9 mouse cellular contexts compared by ENCODE assay signal in genomic region chr6:113194517-113194840, GRCm38 (mm10). TPM values are rescaled to one million over a fixed set of nuclear protein-coding genes. Genes with fewer than 3 reads are reported as not detected.
DNase-seq lines count a peak whose midpoint lies in the region; ATAC-seq lines count a peak whose summit lies in the region.
"Had no signal": no experiment of that assay in that cellular context is flagged by ENCODE, and none has a peak within 500 bp of the region (broad histone marks: within the 10 kb centered on the region; RNA-seq: fewer than 3 reads in every experiment).

No protein-coding gene starts in this region.

- no peak overlapping the region for H3K9ac ChIP-seq in heart, embryonic 16.5 days (ENCODE audit: low read length)
- H3K9ac ChIP-seq in hindbrain, embryonic 14.5 days, result peak overlapping the region; percentile 88
- H3K9ac ChIP-seq in midbrain, embryonic 14.5 days (replicated peaks; ENCODE audit: low read length), result peak overlapping the region; percentile 91

- H3K9me3 ChIP-seq in heart, embryonic 16.5 days (replicated peaks; ENCODE audit: control insufficient read depth, low read length), result no peaks in the 10 kb centered on the region
- no peaks in the 10 kb centered on the region for H3K9me3 ChIP-seq in hindbrain, embryonic 14.5 days (ENCODE audit: control insufficient read depth, low read length)
- no peaks in the 10 kb centered on the region for H3K9me3 ChIP-seq in midbrain, embryonic 14.5 days (ENCODE audit: control insufficient read depth, low read length)

- no peak overlapping the region for H3K27ac ChIP-seq in heart, embryonic 16.5 days (ENCODE audit: low read length)
- peak overlapping the region; percentile 81 for H3K27ac ChIP-seq in hindbrain, embryonic 14.5 days
- H3K27ac ChIP-seq in midbrain, embryonic 14.5 days (replicated peaks; ENCODE audit: low read depth, low read length), result peak overlapping the region; percentile 82

- peaks cover 48% of the 10 kb centered on the region for H3K27me3 ChIP-seq in heart, embryonic 16.5 days (ENCODE audit: control insufficient read depth, insufficient read depth, low read length)
- H3K27me3 ChIP-seq in hindbrain, embryonic 14.5 days (ENCODE audit: control insufficient read depth, insufficient read depth, low read length), result no peaks in the 10 kb centered on the region
- H3K27me3 ChIP-seq in midbrain, embryonic 14.5 days (ENCODE audit: control insufficient read depth, insufficient read depth, low read length), result no peaks in the 10 kb centered on the region

- no peak for DNase-seq in heart, adult 11 months
- no peak for DNase-seq in hindbrain, embryonic 14.5 days (ENCODE audit: low spot score)
- DNase-seq in midbrain, embryonic 14.5 days, result peak; percentile 44
- DNase-seq in left cerebral cortex, adult 18-20 months (ENCODE audit: low spot score in 2 of 2), result no peak
- no peak for DNase-seq in right cerebral cortex, postnatal 14 days
- no peak for DNase-seq in right cerebral cortex, postnatal 4 days
- DNase-seq: spleen, adult 18-20 months had no signal

- peak overlapping the region; percentile 74 for H3K4me2 ChIP-seq in heart, embryonic 16.5 days (ENCODE audit: low read depth, low read length)
- peak overlapping the region; percentile 94 for H3K4me2 ChIP-seq in hindbrain, embryonic 14.5 days (replicated peaks)
- peak overlapping the region; percentile 92 for H3K4me2 ChIP-seq in midbrain, embryonic 14.5 days (ENCODE audit: low read length)

- H3K36me3 ChIP-seq in heart, embryonic 16.5 days (ENCODE audit: control insufficient read depth, insufficient read depth), result no peaks in the 10 kb centered on the region
- H3K36me3 ChIP-seq in hindbrain, embryonic 14.5 days (replicated peaks; ENCODE audit: control insufficient read depth, insufficient read depth), result peaks cover 12% of the 10 kb centered on the region
- H3K36me3 ChIP-seq in midbrain, embryonic 14.5 days (ENCODE audit: control insufficient read depth, insufficient read depth, low read length), result no peaks in the 10 kb centered on the region

- peak overlapping the region; percentile 52 for H3K4me3 ChIP-seq in heart, embryonic 16.5 days (ENCODE audit: low read length)
- H3K4me3 ChIP-seq in hindbrain, embryonic 14.5 days (replicated peaks; ENCODE audit: low read length), result peak overlapping the region; percentile 82
- peak overlapping the region; percentile 82 for H3K4me3 ChIP-seq in midbrain, embryonic 14.5 days (replicated peaks; ENCODE audit: low read depth, low read length)

- peaks cover 4% of the 10 kb centered on the region for H3K4me1 ChIP-seq in heart, embryonic 16.5 days (ENCODE audit: control insufficient read depth, insufficient read depth, low read length)
- peaks cover 34% of the 10 kb centered on the region for H3K4me1 ChIP-seq in hindbrain, embryonic 14.5 days (replicated peaks; ENCODE audit: control insufficient read depth, insufficient read depth, low read length)
- H3K4me1 ChIP-seq in midbrain, embryonic 14.5 days (ENCODE audit: control insufficient read depth, insufficient read depth, low read length), result peaks cover 34% of the 10 kb centered on the region

- 6% methylated on average over 5 of the region's 5 CpGs for WGBS in heart, embryonic 16.5 days
- 1% methylated on average over 5 of the region's 5 CpGs for WGBS in hindbrain, embryonic 14.5 days
- WGBS in midbrain, embryonic 14.5 days, result 1% methylated on average over 5 of the region's 5 CpGs

- no peak for ATAC-seq in heart, embryonic 16.5 days (replicated peaks; ENCODE audit: extremely low read depth, insufficient read depth, low FRiP score)
- 0 out of 2 replicates have a peak, but pooled peaks have one; percentile 13 for ATAC-seq in common myeloid progenitor, adult 5-6 weeks (replicated peaks; ENCODE audit: low read depth, poor library complexity, severe bottlenecking)
- ATAC-seq in hindbrain, embryonic 14.5 days (ENCODE audit: low FRiP score), result no peak
- ATAC-seq in midbrain, embryonic 14.5 days (ENCODE audit: low FRiP score, low TSS enrichment), result no peak

RNA-seq across cellular contexts. Expression of gene Lhfpl4, which starts 0.7 kb away (rescaled TPM):
- polyA plus RNA-seq in heart, embryonic 16.5 days (2015; fragmentation: Nextera tagmentation; extraction: Ambion mirVana), result 0.35 and 0.37 TPM in 2 replicates
- not detected in 2 replicates for total RNA-seq in common myeloid progenitor, adult 5-6 weeks (2017)
- polyA plus RNA-seq in hindbrain, embryonic 14.5 days (2014; fragmentation: Nextera tagmentation; extraction: Ambion mirVana), result 19.9 and 21.1 TPM in 2 replicates
- 21.7 and 31.3 TPM in 2 replicates for polyA plus RNA-seq in midbrain, embryonic 14.5 days (2014; fragmentation: Nextera tagmentation; extraction: Ambion mirVana)
- 10 to 100 TPM; 70.8 to 71.8 TPM for total RNA-seq in left cerebral cortex, adult 18-20 months (2021)

RNA-seq across cellular contexts. Expression of gene Mtmr14, which starts 43.2 kb away (rescaled TPM):
- 23.1 and 26.1 TPM in 2 replicates for polyA plus RNA-seq in heart, embryonic 16.5 days (2015; fragmentation: Nextera tagmentation; extraction: Ambion mirVana)
- total RNA-seq in common myeloid progenitor, adult 5-6 weeks (2017), result 20.5 and 35.4 TPM in 2 replicates
- polyA plus RNA-seq in hindbrain, embryonic 14.5 days (2014; fragmentation: Nextera tagmentation; extraction: Ambion mirVana), result 36.3 and 36.7 TPM in 2 replicates
- polyA plus RNA-seq in midbrain, embryonic 14.5 days (2014; fragmentation: Nextera tagmentation; extraction: Ambion mirVana), result 38.6 and 40.4 TPM in 2 replicates
- 10 to 100 TPM; 13.8 to 18.4 TPM for total RNA-seq in left cerebral cortex, adult 18-20 months (2021)

Comparison
In these comparisons a context has a peak if more than half of its experiments do, and no peak if none do; other contexts are left out.
1. RNA of gene Lhfpl4, which starts 0.7 kb away (polyA plus RNA-seq): 21.7 to 31.3 TPM in midbrain, embryonic 14.5 days and 19.9 to 21.1 TPM in hindbrain, embryonic 14.5 days; 0.35 to 0.37 TPM in heart, embryonic 16.5 days; every median in the first group is over 10 times any median in the second.
2. Peak in every context shown above with its lines, with median percentiles within 50 percentile points of each other: H3K4me2 ChIP-seq and H3K4me3 ChIP-seq.